Mouse (Mus musculus) E14TG2a.4 (cell line): ENCODE results near the gene Rap1a.

Experiments used
- CTCF ChIP-seq: conservative IDR thresholded peaks from 2 replicates; pipeline ENCODE4 v1.5.1; 2014; ENCODE audit warnings: low read length
- NANOG ChIP-seq: IDR thresholded peaks from 2 replicates; pipeline ENCODE4 v1.6.1; 2014; ENCODE audit warnings: borderline replicate concordance, low read length, mixed read lengths
- POU5F1 ChIP-seq: IDR thresholded peaks from 2 replicates; pipeline ENCODE4 v1.6.1; 2014; ENCODE audit warnings: low read length, borderline replicate concordance

DNA sequence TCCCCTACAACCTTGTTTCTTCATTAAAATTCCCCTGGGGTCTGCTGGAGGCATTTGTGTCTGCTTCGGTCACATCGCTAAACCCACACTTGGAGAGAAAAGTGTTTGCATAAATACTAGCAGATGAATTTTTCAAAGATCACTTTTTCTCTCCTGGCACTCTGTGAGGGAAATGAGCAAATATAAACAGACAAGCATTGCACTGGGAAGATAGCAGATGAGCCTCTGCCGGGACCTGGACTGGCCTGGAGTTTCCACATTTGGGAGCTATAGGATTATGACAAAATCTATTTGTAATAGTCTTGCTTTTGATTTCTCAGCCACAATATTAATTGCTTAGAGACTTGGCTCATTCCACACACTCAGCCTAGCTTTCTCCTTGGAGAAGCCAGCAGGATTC lies 19.1 kb upstream of the Rap1a start:
- TF ChIP-seq CTCF (no peak), POU5F1 (no peak), NANOG (no peak)
